Mouse (Mus musculus): ENCODE data around the gene Mrps25.

The Mrps25 gene

GRCm38 (mm10) chr6:92183621-92184131 lies at the start of gene Mrps25:
Gene Mrps25 (minus strand): TSS chr6:92184033.
- DNase-seq = peak; percentile 85

DNA sequence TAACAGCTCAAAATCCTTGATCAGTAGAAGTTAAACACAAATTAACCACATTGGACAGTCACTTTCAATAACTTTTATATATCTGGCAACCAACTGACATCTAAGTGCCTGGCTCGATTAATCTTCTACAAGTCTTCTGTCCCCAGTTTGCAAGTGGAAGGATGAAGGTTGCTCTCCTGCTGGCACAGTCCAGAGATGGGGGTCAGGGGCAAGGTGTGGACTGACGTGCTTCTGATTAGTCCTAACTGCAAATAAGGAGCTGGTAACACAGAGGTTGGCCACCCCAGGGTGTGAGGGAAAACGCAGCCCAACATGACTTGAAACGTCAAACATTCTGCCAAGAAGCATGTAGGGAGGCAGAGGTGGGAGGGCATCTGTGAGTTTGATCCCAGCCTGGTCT lies 47.9 kb upstream of the Mrps25 start:
- no peak for DNase-seq

GRCm38 (mm10) chr6:92231356-92231755 lies 47.5 kb upstream of the Mrps25 start:
- no peak for DNase-seq

GRCm38 (mm10) chr6:92229586-92229985 lies 45.8 kb upstream of the Mrps25 start:
- no peak for DNase-seq

- DNase-seq = no peak
These were observed 45.3 kb upstream of the Mrps25 start for GRCm38 (mm10) chr6:92229103-92229502.

GRCm38 (mm10) chr6:92224981-92225380 lies 41.1 kb upstream of the Mrps25 start:
- no peak for DNase-seq

GRCm38 (mm10) chr6:92222021-92222420 lies 38.2 kb upstream of the Mrps25 start:
- DNase-seq = no peak

DNA sequence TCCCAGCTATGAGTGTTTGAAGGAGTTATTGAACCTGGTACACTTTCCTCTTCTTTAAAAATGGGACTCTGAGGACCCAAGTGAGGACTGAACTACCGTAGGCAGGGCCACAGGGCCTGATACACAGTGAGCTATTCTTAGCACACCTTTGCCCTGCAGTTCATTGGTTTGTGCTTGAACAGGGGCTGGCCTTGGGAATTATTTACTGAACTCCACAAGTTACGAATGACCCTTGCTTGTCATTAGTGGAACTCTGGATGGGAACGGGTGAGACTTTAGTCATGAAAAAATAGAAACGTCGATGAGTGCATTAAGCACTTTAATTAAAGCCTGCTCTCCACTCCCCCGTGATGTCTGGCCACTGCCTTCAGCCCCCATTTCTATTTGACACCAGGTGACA lies 37.8 kb upstream of the Mrps25 start:
- peak; percentile 32 for DNase-seq

GRCm38 (mm10) chr6:92219445-92219844 lies 35.6 kb upstream of the Mrps25 start:
- DNase-seq = peak; percentile 80

DNA sequence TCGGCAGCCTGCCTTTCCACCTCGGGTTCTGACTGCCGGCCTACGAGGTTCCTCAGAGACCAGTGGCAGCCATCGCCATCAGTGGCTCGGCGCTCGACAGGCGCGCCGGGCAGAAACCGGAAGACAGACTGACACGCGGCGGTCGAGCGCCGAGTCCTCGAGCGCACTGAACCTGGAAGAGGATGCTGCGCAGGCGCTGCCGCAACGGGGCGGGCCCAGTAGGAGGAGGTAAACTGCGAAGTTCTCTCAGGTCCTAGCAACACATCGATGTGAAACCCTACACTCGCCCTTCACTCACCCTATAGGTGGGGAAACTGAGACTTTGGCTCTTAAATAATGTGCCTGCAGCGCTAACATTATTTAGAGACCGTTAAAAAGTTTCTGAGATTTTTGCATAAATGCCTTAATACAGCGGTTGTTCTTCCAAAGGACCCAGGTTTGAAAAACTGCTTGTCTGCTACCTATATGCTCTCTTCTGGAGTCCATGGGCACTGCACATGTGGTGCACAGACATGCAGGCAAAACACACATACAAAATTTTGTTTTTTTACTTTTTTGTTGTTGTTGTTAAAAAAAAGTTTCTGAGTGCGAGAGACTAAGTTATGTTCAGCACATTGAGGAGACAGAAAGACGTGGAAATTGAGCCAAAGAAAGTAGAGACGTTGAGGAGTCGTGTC lies 31.1 kb upstream of the Mrps25 start, which contains the start of gene Rbsn:
Gene Rbsn, minus strand, starts transcription at position 153 of the 677 bp plus-strand sequence.
- peak; percentile 96 for DNase-seq

DNA sequence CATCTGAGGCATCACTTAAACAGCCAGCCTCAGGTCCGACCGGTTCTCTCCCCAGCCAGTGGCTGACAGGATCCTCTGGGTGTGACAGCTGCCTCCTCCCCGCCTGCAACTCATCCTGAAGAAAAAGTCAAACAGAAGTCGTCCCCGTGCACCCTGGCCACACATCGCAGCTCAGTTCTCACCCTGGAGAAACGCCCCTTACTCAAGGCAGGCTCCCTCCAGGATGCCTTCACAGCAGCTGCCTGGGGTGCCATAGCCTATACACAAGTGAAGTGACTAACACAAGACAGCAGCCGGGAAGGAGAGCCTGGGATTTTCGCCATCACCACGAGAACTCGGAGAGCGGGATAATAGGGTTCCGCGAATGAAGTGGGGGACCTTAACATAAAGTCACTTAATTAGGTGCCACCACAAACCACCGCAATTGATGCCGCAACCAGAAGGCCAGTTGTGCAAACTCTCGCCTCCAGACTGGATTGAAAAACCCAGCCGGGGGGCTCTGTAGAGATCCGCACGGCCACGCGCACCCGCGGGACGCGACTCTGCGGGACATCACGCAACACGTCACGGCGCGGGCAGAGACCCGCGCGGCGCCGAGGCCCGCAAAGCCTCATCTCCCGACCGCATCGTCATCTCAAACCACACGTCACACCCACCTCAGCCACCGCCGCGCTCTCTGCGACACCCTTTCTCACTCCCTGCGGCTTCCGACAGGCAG lies 30.4 kb upstream of the Mrps25 start:
- no peak for DNase-seq

DNA sequence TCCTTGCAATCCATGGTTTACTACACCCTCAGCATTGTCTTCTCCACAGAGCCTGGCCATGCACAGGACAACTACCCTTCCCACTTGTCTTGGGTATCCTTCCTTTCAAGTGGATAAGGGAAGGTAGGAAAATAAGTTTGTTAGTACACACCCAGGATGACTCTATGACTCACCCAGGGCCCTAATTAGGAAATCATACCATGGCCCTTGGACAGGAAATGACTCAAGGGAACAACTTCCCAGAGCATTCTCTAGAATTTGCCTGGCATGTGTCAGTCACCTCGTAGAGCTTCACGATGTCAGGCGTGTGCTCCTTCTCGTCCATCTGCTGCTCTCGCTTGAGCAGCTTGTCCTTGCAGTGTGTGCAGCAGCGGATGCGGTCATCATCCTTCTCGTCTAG lies 15.6 kb upstream of the Mrps25 start:
- DNase-seq = no peak

GRCm38 (mm10) chr6:92184178-92184577 lies 345 bp upstream of the Mrps25 start:
- DNase-seq = peak; percentile 3

DNA sequence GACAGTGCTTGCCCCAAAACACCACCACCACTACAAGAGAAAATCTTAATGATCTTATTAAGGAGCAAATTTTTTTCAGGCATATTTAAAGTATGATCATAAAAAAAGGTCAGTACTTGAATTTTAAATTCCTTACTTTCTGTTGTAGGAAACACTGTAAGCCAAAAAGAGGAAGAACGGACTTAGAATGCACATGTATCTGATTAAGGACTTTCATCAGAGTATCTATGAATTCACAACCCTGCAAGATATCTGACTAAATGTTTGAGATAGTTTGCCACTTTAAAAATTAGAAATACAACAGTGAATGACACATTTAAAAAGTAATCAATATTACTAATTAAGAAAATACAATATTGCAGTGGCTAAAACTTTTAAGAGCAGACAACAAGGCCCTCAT lies 7.4 kb downstream of the Mrps25 start:
- DNase-seq = no peak

DNA sequence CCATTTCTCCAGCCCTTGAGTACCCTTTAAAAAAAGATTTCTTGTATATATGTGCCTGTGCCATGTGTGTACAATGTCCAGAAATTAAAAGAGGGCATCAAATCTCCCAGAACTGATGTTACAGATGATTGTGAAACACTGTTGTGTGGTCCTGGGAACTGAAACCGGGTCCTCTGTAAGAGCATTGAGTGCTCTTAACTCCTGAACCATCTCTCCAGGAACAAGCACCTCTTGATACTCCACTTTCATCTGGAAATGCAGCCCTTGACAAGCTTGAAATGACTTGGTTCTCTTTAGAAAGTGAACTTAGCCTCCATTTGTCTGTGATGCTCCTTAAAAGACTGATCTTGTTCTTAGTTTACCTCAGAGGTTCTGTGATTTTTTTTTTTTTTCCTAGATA lies 21.1 kb downstream of the Mrps25 start:
- DNase-seq = no peak

DNA sequence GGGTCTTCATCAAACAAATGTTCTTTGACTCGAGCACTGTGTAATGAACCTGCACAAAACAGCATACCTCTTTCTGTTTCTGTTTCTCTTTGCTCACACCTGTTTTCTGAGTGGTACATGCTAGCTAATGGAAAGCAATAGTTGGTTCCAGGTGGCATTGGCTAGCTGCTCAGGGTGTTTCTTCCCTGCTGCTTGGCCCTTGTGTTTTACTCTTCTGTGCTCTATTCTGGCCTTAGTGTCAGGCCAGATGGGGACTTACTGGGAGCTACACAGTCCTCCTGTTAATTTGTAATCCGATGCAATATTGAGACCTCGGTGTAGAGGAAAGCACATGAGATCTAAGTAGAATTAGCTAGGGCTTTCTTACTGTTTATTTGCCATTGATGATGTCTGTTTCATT lies 25.0 kb downstream of the Mrps25 start:
- DNase-seq = no peak

GRCm38 (mm10) chr6:92153774-92154173 lies 30.1 kb downstream of the Mrps25 start:
- DNase-seq = no peak

GRCm38 (mm10) chr6:92145881-92146280 lies 38.0 kb downstream of the Mrps25 start:
- no peak for DNase-seq

DNA sequence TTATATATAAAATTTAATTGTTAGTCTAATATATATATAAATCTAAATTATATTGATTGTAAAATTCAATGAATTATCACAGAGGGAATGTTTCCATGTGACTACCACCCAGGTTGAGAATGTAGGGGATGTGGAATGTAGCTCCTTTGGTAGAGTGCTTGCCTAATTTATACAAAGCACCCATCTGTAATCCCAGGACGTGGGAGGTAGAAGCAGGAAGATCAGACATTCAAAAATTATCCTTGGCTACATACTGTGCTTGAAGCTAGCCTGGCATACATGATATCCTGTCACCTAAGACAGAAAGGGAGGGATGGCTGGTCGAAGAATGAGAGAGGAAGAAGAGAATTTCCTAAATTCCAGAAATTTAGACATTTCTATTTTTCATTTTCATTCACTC lies 47.5 kb downstream of the Mrps25 start:
- no peak for DNase-seq

GRCm38 (mm10) chr6:92133617-92134016 lies 50.2 kb downstream of the Mrps25 start:
- no peak for DNase-seq

DNA sequence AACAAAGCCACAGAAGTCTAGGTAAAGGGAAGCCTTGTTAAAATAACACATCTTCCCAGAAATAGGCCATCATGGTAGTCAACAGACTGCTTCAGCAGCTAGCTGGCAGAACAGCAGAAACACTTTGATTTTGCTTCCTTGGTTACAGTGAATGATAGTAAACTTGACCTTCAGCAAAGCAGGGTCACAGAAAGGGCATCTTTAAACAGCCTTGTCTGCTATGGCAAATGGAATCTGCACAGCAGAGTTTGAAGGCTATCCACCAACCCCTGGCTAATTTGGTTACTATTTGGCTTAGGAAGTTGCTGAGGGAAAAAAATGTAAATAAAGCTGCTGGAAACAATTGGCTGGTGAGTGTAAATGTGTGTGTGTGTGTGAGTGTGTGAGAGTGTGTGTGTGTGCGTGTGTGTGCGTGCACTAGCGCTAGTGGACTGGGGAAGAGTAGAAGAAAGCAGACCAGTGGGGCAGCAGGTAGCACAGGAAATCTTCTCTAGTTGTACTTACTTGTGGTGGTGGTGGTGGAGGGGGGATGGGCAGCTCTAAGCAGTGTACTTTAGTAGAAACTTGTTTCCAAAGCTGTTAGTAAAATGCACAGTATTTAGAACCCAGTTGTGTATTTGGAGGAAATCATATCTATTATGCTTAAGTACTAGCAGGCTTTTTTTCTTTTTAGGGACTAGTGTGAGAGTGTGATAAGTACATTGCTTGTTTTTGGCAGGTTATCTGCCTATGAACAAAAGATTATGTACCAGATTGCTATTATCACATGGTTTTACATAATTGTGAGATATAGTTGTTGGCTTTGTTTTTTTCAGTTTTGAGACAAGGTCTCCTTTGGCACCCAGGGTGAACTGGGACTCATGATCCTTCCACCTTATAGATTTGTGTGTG lies 51.6 kb downstream of the Mrps25 start:
- DNase-seq = no peak

- DNase-seq = no peak
These were observed 52.4 kb downstream of the Mrps25 start for GRCm38 (mm10) chr6:92131456-92131855.

- DNase-seq = no peak
These were observed 56.9 kb downstream of the Mrps25 start for GRCm38 (mm10) chr6:92126861-92127468.

All from kidney, postnatal 14 days (tissue).